Mouse (Mus musculus) heart, adult 2 months (tissue): ENCODE measurements around the gene Mrpl19. TPM values are rescaled to one million over a fixed set of nuclear protein-coding genes. Genes with fewer than 3 reads are reported as not detected.

Experiments used
- DNase-seq, 2 experiments: peaks; one replicate each; pipeline ENCODE4 v3.0.0; 2021
- H3K27ac ChIP-seq: fragments of 200-600 bp; 2 replicates; pipeline ENCODE4 v1.8.1; 2022
- H3K27me3 ChIP-seq: fragments of 200-500 bp; 2 replicates; pipeline ENCODE4 v1.6.1; 2012; ENCODE audit warnings: mild to moderate bottlenecking, low read length, inconsistent platforms, mixed read lengths; ENCODE audit not compliant: control insufficient read depth, insufficient read depth
- H3K36me3 ChIP-seq: fragments of 200-500 bp; 2 replicates; pipeline ENCODE4 v1.6.1; 2012; ENCODE audit warnings: low read length, inconsistent platforms; ENCODE audit not compliant: control insufficient read depth, insufficient read depth
- H3K4me1 ChIP-seq: fragments of 200-500 bp; 2 replicates; pipeline ENCODE4 v1.6.1; 2011; ENCODE audit warnings: low read length; ENCODE audit not compliant: control insufficient read depth, insufficient read depth
- H3K4me3 ChIP-seq: fragments of 200-600 bp; 2 replicates; pipeline ENCODE4 v1.8.1; 2022
- H3K79me2 ChIP-seq: fragments of 200-500 bp; replicated peaks from 2 replicates; pipeline ENCODE4 v1.6.1; 2012; ENCODE audit warnings: mild to moderate bottlenecking, inconsistent platforms, low read length, moderate library complexity, mixed read lengths; ENCODE audit not compliant: control insufficient read depth, insufficient read depth
- H3K9ac ChIP-seq: fragments of 200-500 bp; 2 replicates; pipeline ENCODE4 v1.6.1; 2012; ENCODE audit warnings: low read depth, mild to moderate bottlenecking, control low read depth, inconsistent platforms, low read length, mixed read lengths
- CTCF ChIP-seq: fragments of 200-600 bp; IDR thresholded peaks from 2 replicates; pipeline ENCODE4 v1.8.1; 2022; ENCODE audit warnings: antibody characterized with exemption, mild to moderate bottlenecking, moderate library complexity
- EP300 ChIP-seq: fragments of 200-500 bp; IDR thresholded peaks from 2 replicates; pipeline ENCODE4 v1.6.1; 2011; ENCODE audit warnings: low read depth, low read length, control low read depth; ENCODE audit not compliant: insufficient read depth
- POLR2A ChIP-seq: fragments of 200-500 bp; IDR thresholded peaks from 2 replicates; pipeline ENCODE4 v1.6.1; 2011; ENCODE audit warnings: mild to moderate bottlenecking, low read depth, low read length, control low read depth; ENCODE audit not compliant: insufficient read depth
- WGBS: fragments of 180-500 bp; shearing (Covaris S2); methylation state at CpG from one replicate; pipeline ENCODE4 v1.1.7; 2018; 5-methylcytosine and 5-hydroxymethylcytosine counted together
- intact Hi-C: fragments of 180-260 bp; cut with DNase I; formaldehyde crosslinking; loops from one replicate; pipeline ENCODE4 v1.15.1; 2025
- long read RNA-seq: library from polyadenylated mRNA; stranded (forward); transcript quantifications from one replicate; pipeline ENCODE4 v2.0.0, GENCODE M21; 2021
- polyA plus RNA-seq: library from polyadenylated mRNA; depleted of rRNA; stranded (reverse); fragments of >200 nt; gene quantifications from 2 replicates; pipeline ENCODE4 v1.2.3, GENCODE M21; 2012; rRNA removed
- total RNA-seq, 2 experiments: library from RNA; stranded (reverse); gene quantifications; 2 replicates each; pipeline ENCODE4 v1.2.3; 2021

Gene Mrpl19
- 10 to 100 TPM; 33.7 to 40.4 TPM for total RNA-seq
- polyA plus RNA-seq, result 5.6 and 11.8 TPM in 2 replicates
- long read RNA-seq, full-length matches to known transcripts, result 20 of 23 reads
- long read RNA-seq, partial matches to known transcripts, result 2 of 23 reads
- long read RNA-seq, other reads (novel, unspliced or antisense), result 1 of 23 reads

- Histone ChIP-seq H3K27ac (peak within 1 kb of the TSS; percentile 78), H3K27me3 (no peaks in the 10 kb centered on the region), H3K4me1 (no peaks in the 10 kb centered on the region), H3K9ac (peak within 1 kb of the TSS; percentile 66), H3K4me3 (peak within 1 kb of the TSS; percentile 88), H3K79me2 (no peaks in the 10 kb centered on the region), H3K36me3 (no peaks in the 10 kb centered on the region)
- intact Hi-C loops, result loop anchor here (5.0 kb wide), 1 partner anchor 43 kb away; the partner anchor contains the start of gene Gcfc2
- WGBS, result under 1% methylated on average over 44 of the region's 44 CpGs
- TF ChIP-seq CTCF (no peak), EP300 (0 out of 2 replicates have a peak, but pooled peaks have one; percentile 25), POLR2A (peak; percentile 32; the same call in 1 of the 2 replicates)
- DNase-seq, result peak; percentile 92 to 97
Measured at GRCm38 (mm10) chr6:81965296-81966067, at the start of gene Mrpl19. TSS of gene Mrpl19 (minus strand) at chr6:81965958.

GRCm38 (mm10) chr6:82012392-82012791 lies 46.6 kb upstream of the Mrpl19 start:
- H3K27me3 ChIP-seq, result no peaks in the 10 kb centered on the region
- no peaks in the 10 kb centered on the region for H3K79me2 ChIP-seq
- H3K27ac ChIP-seq, result no peak overlapping the region
- no peak overlapping the region for H3K9ac ChIP-seq
- WGBS, result 53% methylated on average over 1 of the region's 1 CpGs
- intact Hi-C loops, result no loop called here
- H3K36me3 ChIP-seq, result no peaks in the 10 kb centered on the region
- no peak overlapping the region for H3K4me3 ChIP-seq
- TF ChIP-seq EP300 (no peak), CTCF (no peak), POLR2A (no peak)
- no peaks in the 10 kb centered on the region for H3K4me1 ChIP-seq
- no peak for DNase-seq

- DNase-seq, result no peak
- Histone ChIP-seq H3K36me3 (no peaks in the 10 kb centered on the region), H3K4me1 (no peaks in the 10 kb centered on the region), H3K9ac (no peak overlapping the region), H3K27ac (no peak overlapping the region; the same call in 1 of the 2 replicates), H3K4me3 (no peak overlapping the region), H3K79me2 (no peaks in the 10 kb centered on the region), H3K27me3 (no peaks in the 10 kb centered on the region)
- 45% methylated on average over 20 of the region's 20 CpGs for WGBS
- intact Hi-C loops, result no loop called here
- no peak for TF ChIP-seq POLR2A
- TF ChIP-seq CTCF, result no peak
- no peak for TF ChIP-seq EP300
Measured at GRCm38 (mm10) chr6:81990049-81990810, 24.5 kb upstream of the Mrpl19 start.

- no peaks in the 10 kb centered on the region for H3K36me3 ChIP-seq
- H3K27me3 ChIP-seq, result no peaks in the 10 kb centered on the region
- no peak overlapping the region for H3K9ac ChIP-seq
- DNase-seq, result no peak
- no peak overlapping the region for H3K4me3 ChIP-seq
- intact Hi-C loops, result loop anchor here (5.0 kb wide), 2 partner anchors 624 to 984 kb away; no protein-coding TSS in a partner anchor
- TF ChIP-seq CTCF, result no peak
- no peak for TF ChIP-seq EP300
- no peak for TF ChIP-seq POLR2A
- H3K4me1 ChIP-seq, result no peaks in the 10 kb centered on the region
- no peak overlapping the region for H3K27ac ChIP-seq
- H3K79me2 ChIP-seq, result no peaks in the 10 kb centered on the region
- 94% methylated on average over 5 of the region's 5 CpGs for WGBS
Measured at GRCm38 (mm10) chr6:81988341-81988740, 22.6 kb upstream of the Mrpl19 start.

GRCm38 (mm10) chr6:81987580-81987979 lies 21.8 kb upstream of the Mrpl19 start:
- no peak for TF ChIP-seq EP300
- TF ChIP-seq CTCF, result no peak
- no peak for TF ChIP-seq POLR2A
- Histone ChIP-seq H3K79me2 (no peaks in the 10 kb centered on the region), H3K4me3 (no peak overlapping the region), H3K27me3 (no peaks in the 10 kb centered on the region), H3K27ac (no peak overlapping the region), H3K9ac (no peak overlapping the region), H3K4me1 (no peaks in the 10 kb centered on the region), H3K36me3 (no peaks in the 10 kb centered on the region)
- DNase-seq, result no peak
- intact Hi-C loops, result loop anchor here (1.0 to 5.0 kb wide), 5 partner anchors 55 to 985 kb away; no protein-coding TSS in a partner anchor
- WGBS, result 77% methylated on average over 3 of the region's 3 CpGs

GRCm38 (mm10) chr6:81987010-81987409 lies 21.3 kb upstream of the Mrpl19 start:
- intact Hi-C loops, result loop anchor here (1.0 to 5.0 kb wide), 5 partner anchors 55 to 985 kb away; no protein-coding TSS in a partner anchor
- Histone ChIP-seq H3K27me3 (no peaks in the 10 kb centered on the region), H3K36me3 (no peaks in the 10 kb centered on the region), H3K4me3 (no peak overlapping the region), H3K27ac (no peak overlapping the region), H3K4me1 (no peaks in the 10 kb centered on the region), H3K79me2 (no peaks in the 10 kb centered on the region), H3K9ac (no peak overlapping the region)
- TF ChIP-seq CTCF (peak; percentile 72), POLR2A (no peak)
- 3% methylated on average over 9 of the region's 9 CpGs for WGBS
- DNase-seq, result peak; percentile 79 to 84
